Mouse (Mus musculus): ENCODE data around the gene Tsga10ip. TPM values are rescaled to one million over a fixed set of nuclear protein-coding genes. Genes with fewer than 3 reads are reported as not detected.
A peak's percentile ranks its signal among the peaks of the same experiment; 100 is the strongest.
"Not testable (repeated sequence)": the region's sequence is repeated elsewhere in the genome, so short reads cannot be mapped to it uniquely, and the experiment has no call there.

The Tsga10ip gene
- total RNA-seq, 2 experiments from 2014 or later = 0.17 to 2.8 TPM

GRCm38 (mm10) chr19:5401073-5401472 is 1.3 kb downstream of the Tsga10ip start:
- DNase-seq; intact Hi-C loops (cut with DNase I): not testable (repeated sequence)

GRCm38 (mm10) chr19:5395371-5395770 is 7.0 kb downstream of the Tsga10ip start:
- no peak for DNase-seq
- intact Hi-C loops (cut with DNase I) = no loop called here

- intact Hi-C loops (cut with DNase I) = no loop called here
- no peak for DNase-seq
Observed at GRCm38 (mm10) chr19:5394168-5394567, 8.2 kb downstream of the Tsga10ip start.

- intact Hi-C loops (cut with DNase I) = no loop called here
- DNase-seq = peak in 1 of 2 experiments; percentile 69
Observed at GRCm38 (mm10) chr19:5392892-5393291, 9.4 kb downstream of the Tsga10ip start.

- intact Hi-C loops (cut with DNase I) = loop anchor here (1.0 kb wide), 1 partner anchor 33 kb away; no protein-coding TSS in a partner anchor
- DNase-seq = no peak
Observed at GRCm38 (mm10) chr19:5390416-5390815, 11.9 kb downstream of the Tsga10ip start.

GRCm38 (mm10) chr19:5389647-5390046 is 12.7 kb downstream of the Tsga10ip start:
- peak in 1 of 2 experiments; percentile 26 for DNase-seq
- intact Hi-C loops (cut with DNase I) = loop anchor here (1.0 to 5.0 kb wide), 2 partner anchors 34 to 98 kb away; partner anchors contain the start of gene Mus81

GRCm38 (mm10) chr19:5388588-5389242 is 13.6 kb downstream of the Tsga10ip start, which contains the start of gene Sart1:
TSS of gene Sart1 (minus strand) at chr19:5388703.
- DNase-seq = peak; percentile 92 to 93
- intact Hi-C loops (cut with DNase I) = loop anchor here (1.0 to 5.0 kb wide), 2 partner anchors 22 to 99 kb away; partner anchors contain the start of genes Eif1ad and Mus81

- intact Hi-C loops (cut with DNase I) = loop anchor here (1.0 to 5.0 kb wide), 2 partner anchors 22 to 99 kb away; partner anchors contain the start of genes Eif1ad and Mus81
- DNase-seq = peak in 1 of 2 experiments; percentile 21
Observed at GRCm38 (mm10) chr19:5388011-5388441, 14.3 kb downstream of the Tsga10ip start.

- intact Hi-C loops (cut with DNase I) = loop anchor here (5.0 kb wide), 1 partner anchor 103 kb away; the partner anchor contains the start of gene Mus81
- DNase-seq = no peak
Observed at GRCm38 (mm10) chr19:5384715-5385114, 17.6 kb downstream of the Tsga10ip start.

GRCm38 (mm10) chr19:5383326-5383725 is 19.0 kb downstream of the Tsga10ip start:
- intact Hi-C loops (cut with DNase I) = no loop called here
- DNase-seq = no peak

- intact Hi-C loops (cut with DNase I) = no loop called here
- DNase-seq = no peak
Observed at GRCm38 (mm10) chr19:5377446-5377845, 24.9 kb downstream of the Tsga10ip start.

- no peak for DNase-seq
- intact Hi-C loops (cut with DNase I) = no loop called here
Observed at GRCm38 (mm10) chr19:5374748-5375147, 27.6 kb downstream of the Tsga10ip start.

- DNase-seq = no peak
- intact Hi-C loops (cut with DNase I) = no loop called here
Observed at GRCm38 (mm10) chr19:5374177-5374576, 28.1 kb downstream of the Tsga10ip start.

- intact Hi-C loops (cut with DNase I) = no loop called here
Observed at GRCm38 (mm10) chr19:5372724-5373123, 29.6 kb downstream of the Tsga10ip start.

GRCm38 (mm10) chr19:5370932-5371331 is 31.4 kb downstream of the Tsga10ip start:
- DNase-seq = no peak
- intact Hi-C loops (cut with DNase I) = no loop called here

More at GRCm38 (mm10) chr19:5372724-5373123, 29.6 kb downstream of the Tsga10ip start:
- DNase-seq = no peak

GRCm38 (mm10) chr19:5367455-5367854 is 34.9 kb downstream of the Tsga10ip start:
- DNase-seq = no peak
- intact Hi-C loops (cut with DNase I) = loop anchor here (2.0 to 5.0 kb wide), 3 partner anchors 57 to 120 kb away; partner anchors contain the start of genes AI837181, Drap1, Mus81 and Sf3b2

GRCm38 (mm10) chr19:5367053-5367359 is 35.3 kb downstream of the Tsga10ip start, which contains the start of gene Banf1:
TSS of gene Banf1 (minus strand) at chr19:5367168.
- intact Hi-C loops (cut with DNase I) = loop anchor here (2.0 to 5.0 kb wide), 3 partner anchors 58 to 120 kb away; partner anchors contain the start of genes AI837181, Drap1, Mus81 and Sf3b2

GRCm38 (mm10) chr19:5366175-5367052 is 35.9 kb downstream of the Tsga10ip start, which contains the start of gene Eif1ad:
TSS of gene Eif1ad (plus strand) at chr19:5366741.
- DNase-seq = peak; percentile 95 to 99
- intact Hi-C loops (cut with DNase I) = loop anchor here (1.0 to 5.0 kb wide), 4 partner anchors 22 to 121 kb away; partner anchors contain the start of genes AI837181, Drap1, Mus81 and Sart1

More at GRCm38 (mm10) chr19:5367053-5367359, 35.3 kb downstream of the Tsga10ip start, which contains the start of gene Banf1:
- no peak for DNase-seq

- no peak for DNase-seq
Observed at GRCm38 (mm10) chr19:5365751-5366150, 36.6 kb downstream of the Tsga10ip start.

GRCm38 (mm10) chr19:5364124-5364523 is 38.2 kb downstream of the Tsga10ip start:
- DNase-seq = no peak
- intact Hi-C loops (cut with DNase I) = no loop called here

More at GRCm38 (mm10) chr19:5365751-5366150, 36.6 kb downstream of the Tsga10ip start:
- intact Hi-C loops (cut with DNase I) = loop anchor here (1.0 to 5.0 kb wide), 4 partner anchors 23 to 122 kb away; partner anchors contain the start of genes AI837181, Drap1, Mus81 and Sart1

Data from heart, postnatal 36 days (tissue).